Mouse (Mus musculus) heart, adult 8-10 months (tissue): ENCODE results near the gene Cst7. TPM values are rescaled to one million over a fixed set of nuclear protein-coding genes. Genes with fewer than 3 reads are reported as not detected.

Source experiments
- DNase-seq: peaks from one replicate; pipeline ENCODE4 v3.0.0; 2022; ENCODE audit warnings: low spot score
- total RNA-seq, 4 experiments: library from RNA; stranded (reverse); gene quantifications; 2 replicates each; pipeline ENCODE4 v1.2.4; 2022

Gene Cst7
- total RNA-seq, 4 experiments from 2014 or later = not detected

DNA sequence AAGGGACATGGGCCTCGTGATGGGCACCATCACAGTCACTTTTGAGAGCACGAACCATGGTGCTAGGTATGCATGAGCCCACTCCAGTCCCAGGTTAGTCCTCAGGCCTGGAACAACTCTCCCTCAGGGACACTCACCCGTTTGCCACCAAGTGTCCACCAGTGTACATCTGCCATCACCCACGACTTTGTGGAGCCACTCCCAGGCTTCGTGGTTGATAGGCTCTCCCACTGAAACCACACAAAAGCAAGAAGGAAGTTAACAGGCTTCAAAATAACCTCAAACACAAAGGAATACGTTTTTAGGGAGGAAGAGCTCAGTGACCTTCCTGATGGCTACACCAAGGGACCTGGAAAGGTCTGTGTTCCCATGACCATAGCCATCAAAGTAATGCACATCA is 56.9 kb downstream of the Cst7 start:
- no peak for DNase-seq

Other genes with a start within 250 kb of the Cst7 start
- 1 to 10 TPM; 1.2 to 4.7 (median 1.4) TPM for gene Gm10130, start 246.7 kb upstream of the Cst7 start, total RNA-seq
- 1 to 10 TPM; 2.1 to 3.1 (median 2.5) TPM for gene 3300002I08Rik, start 207.7 kb upstream of the Cst7 start, total RNA-seq
- gene Zfp442, start 118.9 kb upstream of the Cst7 start, total RNA-seq = 1 to 10 TPM; 6.4 to 8.4 (median 7.9) TPM
- under 1 TPM; 0.16 to 0.53 (median 0.37) TPM for gene Zfp345, start 85.3 kb upstream of the Cst7 start, total RNA-seq
- gene Apmap, start 38.2 kb downstream of the Cst7 start, total RNA-seq = 10 to 100 TPM; 46.6 to 68.1 (median 52.7) TPM
- gene Acss1, start 98.1 kb downstream of the Cst7 start, total RNA-seq = 100 to 1,000 TPM; 259 to 343 (median 275) TPM
- under 1 TPM; 0.09 to 0.13 (median 0.12) TPM for gene Vsx1, start 118.9 kb downstream of the Cst7 start, total RNA-seq
- gene Entpd6, start 178.6 kb downstream of the Cst7 start, total RNA-seq = 10 to 100 TPM; 15.1 to 19.9 (median 17.4) TPM
- gene Pygb, start 216.3 kb downstream of the Cst7 start, total RNA-seq = 100 to 1,000 TPM; 547 to 617 (median 604) TPM